Mouse (Mus musculus): ENCODE results near the gene BC049715.
"Not testable (repeated sequence)": the region's sequence is repeated elsewhere in the genome, so short reads cannot be mapped to it uniquely, and the experiment has no call there.

The BC049715 gene

GRCm38 (mm10) chr6:136827516-136827880 is at the start of gene BC049715:
TSS of gene BC049715 (plus strand) at chr6:136827626.
- no peak for DNase-seq

GRCm38 (mm10) chr6:136781377-136781986 is 45.9 kb upstream of the BC049715 start, which contains the start of gene Gucy2c:
TSS of gene Gucy2c (minus strand) at chr6:136781765.
- DNase-seq = no peak

GRCm38 (mm10) chr6:136782146-136782545 is 45.3 kb upstream of the BC049715 start:
- no peak for DNase-seq

GRCm38 (mm10) chr6:136782761-136783160 is 44.7 kb upstream of the BC049715 start:
- DNase-seq = peak; percentile 33

- DNase-seq = no peak
Measured at GRCm38 (mm10) chr6:136789391-136789971, 37.9 kb upstream of the BC049715 start.

- DNase-seq = no peak
Measured at GRCm38 (mm10) chr6:136792884-136793758, 34.3 kb upstream of the BC049715 start.

- DNase-seq = no peak
Measured at GRCm38 (mm10) chr6:136793831-136794525, 33.4 kb upstream of the BC049715 start.

- DNase-seq = no peak
Measured at GRCm38 (mm10) chr6:136795110-136795509, 32.3 kb upstream of the BC049715 start.

GRCm38 (mm10) chr6:136795850-136796249 is 31.6 kb upstream of the BC049715 start:
- no peak for DNase-seq

- DNase-seq = not testable (repeated sequence)
Measured at GRCm38 (mm10) chr6:136797874-136798693, 29.3 kb upstream of the BC049715 start.

GRCm38 (mm10) chr6:136800710-136801109 is 26.7 kb upstream of the BC049715 start:
- no peak for DNase-seq

GRCm38 (mm10) chr6:136801274-136801673 is 26.2 kb upstream of the BC049715 start:
- no peak for DNase-seq

- DNase-seq = no peak
Measured at GRCm38 (mm10) chr6:136803093-136803738, 24.2 kb upstream of the BC049715 start.

- DNase-seq = peak; percentile 96
Measured at GRCm38 (mm10) chr6:136803739-136804633, 23.4 kb upstream of the BC049715 start, which contains the start of gene Hist4h4. TSS of gene Hist4h4 (minus strand) at chr6:136804415.

GRCm38 (mm10) chr6:136804705-136805408 is 22.6 kb upstream of the BC049715 start:
- DNase-seq = no peak

- DNase-seq = no peak
Measured at GRCm38 (mm10) chr6:136805409-136805775, 22.0 kb upstream of the BC049715 start.

- no peak for DNase-seq
Measured at GRCm38 (mm10) chr6:136806819-136807218, 20.6 kb upstream of the BC049715 start.

- DNase-seq = no peak
Measured at GRCm38 (mm10) chr6:136807395-136808013, 19.9 kb upstream of the BC049715 start.

GRCm38 (mm10) chr6:136808014-136808417 is 19.4 kb upstream of the BC049715 start, which contains the start of gene H2afj:
TSS of gene H2afj (plus strand) at chr6:136808244.
- peak; percentile 97 for DNase-seq
